Mouse (Mus musculus) bone marrow macrophage, adult 2 months (primary cell): ENCODE results near the gene Tacr2.

Experiments used
- CTCF ChIP-seq: IDR thresholded peaks from 2 replicates; pipeline ENCODE4 v1.5.1; 2012; ENCODE audit warnings: low read depth, mild to moderate bottlenecking, low read length, moderate library complexity
- POLR2A ChIP-seq: IDR thresholded peaks from 2 replicates; pipeline ENCODE4 v1.6.1; 2012; ENCODE audit warnings: mild to moderate bottlenecking, low read depth, low read length, borderline replicate concordance

DNA sequence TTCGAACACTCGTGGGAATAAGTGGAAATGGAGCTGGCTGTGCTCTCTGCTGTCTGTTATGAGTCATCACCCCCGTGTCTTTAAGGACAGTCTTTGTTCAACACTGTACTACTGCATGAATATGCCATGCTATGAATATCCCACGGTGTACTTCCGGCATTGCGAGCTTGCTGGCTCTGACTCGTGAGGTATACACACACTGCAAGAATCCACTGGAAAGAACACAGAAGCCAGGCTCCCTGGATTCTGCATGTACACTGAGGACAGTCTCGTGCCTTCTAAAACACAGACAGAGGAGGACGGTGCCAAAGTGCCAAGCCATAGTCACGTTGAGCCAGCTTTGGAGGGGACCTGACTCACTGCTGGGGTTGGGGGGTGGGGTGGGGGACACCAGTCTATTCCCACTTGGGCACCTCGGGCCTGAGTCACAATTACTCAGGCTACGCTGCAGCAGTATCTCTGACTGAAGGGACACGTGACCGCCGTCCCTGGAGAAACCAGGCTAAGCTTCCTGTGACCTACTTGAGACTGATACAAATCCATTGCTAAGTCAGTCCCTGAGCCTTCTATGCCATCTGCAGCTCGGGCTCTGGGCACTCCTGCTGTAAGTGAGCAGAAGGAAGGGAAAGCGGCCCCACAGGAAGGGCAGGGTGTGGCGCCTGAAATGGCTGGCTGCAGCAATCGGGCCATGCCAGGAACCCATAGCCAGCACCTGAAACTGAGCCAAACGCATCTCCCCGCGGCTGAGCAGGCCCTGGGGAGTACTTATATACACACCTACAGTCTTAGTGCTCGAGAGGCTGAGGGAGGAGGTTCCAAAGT, 48.0 kb downstream of the Tacr2 start:
- TF ChIP-seq POLR2A (no peak), CTCF (no peak)
